Mouse (Mus musculus) cerebellum, adult 2 months (tissue): ENCODE data around the gene Actg1. TPM values are rescaled to one million over a fixed set of nuclear protein-coding genes. Genes with fewer than 3 reads are reported as not detected.
A peak's percentile ranks its signal among the peaks of the same experiment; 100 is the strongest.

ENCODE experiments used
- DNase-seq, 2 experiments: peaks; one replicate each; pipeline ENCODE4 v3.0.0; 2021
- H3K27ac ChIP-seq: fragments of 200-500 bp; 2 replicates; pipeline ENCODE4 v1.5.1; 2012; ENCODE audit warnings: low read length, control low read depth, inconsistent platforms; ENCODE audit not compliant: insufficient read depth
- H3K27me3 ChIP-seq: fragments of 200-500 bp; 2 replicates; pipeline ENCODE4 v1.6.1; 2012; ENCODE audit warnings: inconsistent platforms, mild to moderate bottlenecking, low read length, moderate library complexity; ENCODE audit not compliant: control insufficient read depth, insufficient read depth
- H3K4me1 ChIP-seq: fragments of 200-500 bp; 2 replicates; pipeline ENCODE4 v1.6.1; 2011; ENCODE audit warnings: low read length; ENCODE audit not compliant: control insufficient read depth, insufficient read depth
- H3K4me3 ChIP-seq: fragments of 200-500 bp; replicated peaks from 2 replicates; pipeline ENCODE3; 2011; ENCODE audit warnings: mild to moderate bottlenecking, low read depth, low read length, control low read depth; ENCODE audit not compliant: insufficient read depth
- CTCF ChIP-seq: fragments of 200-500 bp; IDR thresholded peaks from 2 replicates; pipeline ENCODE4 v1.5.1; 2011; ENCODE audit warnings: low read depth, mild to moderate bottlenecking, control low read depth, low read length, moderate library complexity, borderline replicate concordance; ENCODE audit not compliant: insufficient read depth
- POLR2A ChIP-seq: fragments of 200-500 bp; IDR thresholded peaks from 2 replicates; pipeline ENCODE4 v1.6.1; 2011; ENCODE audit warnings: low read length, control low read depth, borderline replicate concordance; ENCODE audit not compliant: insufficient read depth
- WGBS: fragments of 180-500 bp; shearing (Covaris S2); methylation state at CpG from one replicate; pipeline ENCODE4 v1.1.7; 2018; 5-methylcytosine and 5-hydroxymethylcytosine counted together
- polyA plus RNA-seq: library from polyadenylated mRNA; depleted of rRNA; stranded (reverse); fragments of >200 nt; gene quantifications from 2 replicates; pipeline ENCODE4 v1.2.3, GENCODE M21; 2012

The Actg1 gene
- polyA plus RNA-seq, 1 experiment: 834 TPM

DNA sequence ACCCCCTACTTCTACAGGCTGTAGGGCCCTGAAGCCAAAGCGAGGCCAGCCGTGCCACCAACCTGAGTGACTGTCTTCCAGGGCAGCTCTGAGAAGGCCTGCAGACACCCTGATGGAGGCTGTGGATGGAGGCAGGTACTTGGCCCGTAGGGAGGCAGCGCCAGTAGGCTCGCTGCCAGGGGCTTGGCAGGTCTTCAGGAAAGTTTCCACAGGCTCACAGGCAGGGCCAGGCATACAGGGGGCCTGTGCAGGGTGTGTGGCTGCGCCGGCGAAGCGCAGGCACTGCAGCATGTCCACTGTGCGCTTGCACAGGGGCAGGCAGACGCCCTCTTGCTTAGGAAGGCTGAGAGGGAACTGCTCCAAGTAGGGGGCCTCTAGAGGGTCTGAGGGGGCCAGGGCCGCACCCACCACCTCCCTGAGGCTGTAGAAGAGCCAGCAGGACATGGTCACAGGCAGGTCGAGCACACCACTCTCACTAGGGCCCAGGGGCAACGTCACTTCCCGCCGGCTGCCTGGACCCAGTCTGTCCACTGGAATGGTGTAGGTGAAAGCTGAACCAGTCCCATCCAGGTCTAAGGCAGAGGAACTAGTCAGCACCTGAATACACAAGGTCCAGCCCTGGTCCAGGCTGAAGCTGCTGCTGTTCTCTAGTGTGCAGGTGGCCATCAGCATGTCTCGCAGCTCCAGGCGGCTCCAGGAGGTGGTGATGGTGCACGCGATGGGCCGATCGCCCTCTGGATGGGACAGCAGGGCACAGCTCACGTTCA lies 25.7 kb upstream of the Actg1 start:
- Histone ChIP-seq H3K27me3 (no peaks in the 10 kb centered on the region), H3K4me3 (no peak overlapping the region), H3K4me1 (peaks cover 8% of the 10 kb centered on the region), H3K27ac (no peak overlapping the region)
- no peak for TF ChIP-seq CTCF
- no peak for TF ChIP-seq POLR2A
- DNase-seq: no peak
- 68% methylated on average over 23 of the region's 23 CpGs for WGBS

DNA sequence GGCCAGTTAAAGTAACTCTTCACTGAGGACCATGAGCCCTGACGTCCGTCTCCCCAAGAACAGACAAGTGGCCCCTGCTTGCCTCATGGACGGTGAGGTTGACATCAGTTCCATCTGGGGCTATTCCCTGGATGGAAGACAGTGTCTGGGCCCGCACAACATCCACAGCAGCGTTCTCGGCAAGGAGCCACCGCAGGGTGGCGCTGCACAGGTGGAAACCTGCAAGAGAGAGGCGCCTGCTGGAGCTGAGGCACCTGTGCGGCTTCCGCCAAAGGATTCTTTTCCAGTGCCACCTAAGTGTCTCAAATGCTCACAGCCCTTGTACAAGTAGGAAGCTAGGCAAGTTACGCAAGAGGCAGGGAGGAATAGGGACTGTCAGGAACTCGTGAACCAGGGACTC lies 24.7 kb upstream of the Actg1 start:
- Histone ChIP-seq H3K4me3 (no peak overlapping the region), H3K27me3 (no peaks in the 10 kb centered on the region), H3K27ac (no peak overlapping the region), H3K4me1 (peaks cover 7% of the 10 kb centered on the region)
- WGBS: 77% methylated on average over 13 of the region's 13 CpGs
- no peak for DNase-seq
- no peak for TF ChIP-seq POLR2A
- no peak for TF ChIP-seq CTCF

DNA sequence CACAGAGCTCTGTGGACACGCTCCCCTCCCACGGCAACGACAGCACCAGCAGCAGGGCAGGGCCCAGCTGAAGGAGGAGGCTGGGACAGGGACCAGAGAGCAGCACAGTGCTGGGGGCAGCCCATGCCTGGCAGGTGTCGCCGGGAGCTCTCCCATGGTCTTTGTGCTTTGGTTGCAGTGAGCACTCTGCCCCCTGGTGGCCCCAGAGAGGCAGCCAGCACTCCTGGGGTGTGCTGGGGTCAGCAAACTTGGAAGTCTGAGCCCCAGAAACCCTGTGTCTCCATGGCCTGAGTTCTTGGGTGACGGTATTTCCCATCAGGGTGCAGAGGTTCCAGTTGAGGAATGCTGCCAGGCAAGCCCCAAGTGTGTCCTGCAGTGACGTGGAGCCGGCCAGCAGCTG lies 21.3 kb upstream of the Actg1 start:
- no peaks in the 10 kb centered on the region for H3K4me1 ChIP-seq
- TF ChIP-seq POLR2A (no peak), CTCF (peak; percentile 48; the same call in 1 of the 2 replicates)
- 34% methylated on average over 8 of the region's 8 CpGs for WGBS
- H3K4me3 ChIP-seq: no peak overlapping the region
- no peaks in the 10 kb centered on the region for H3K27me3 ChIP-seq
- H3K27ac ChIP-seq: no peak overlapping the region
- DNase-seq: no peak

DNA sequence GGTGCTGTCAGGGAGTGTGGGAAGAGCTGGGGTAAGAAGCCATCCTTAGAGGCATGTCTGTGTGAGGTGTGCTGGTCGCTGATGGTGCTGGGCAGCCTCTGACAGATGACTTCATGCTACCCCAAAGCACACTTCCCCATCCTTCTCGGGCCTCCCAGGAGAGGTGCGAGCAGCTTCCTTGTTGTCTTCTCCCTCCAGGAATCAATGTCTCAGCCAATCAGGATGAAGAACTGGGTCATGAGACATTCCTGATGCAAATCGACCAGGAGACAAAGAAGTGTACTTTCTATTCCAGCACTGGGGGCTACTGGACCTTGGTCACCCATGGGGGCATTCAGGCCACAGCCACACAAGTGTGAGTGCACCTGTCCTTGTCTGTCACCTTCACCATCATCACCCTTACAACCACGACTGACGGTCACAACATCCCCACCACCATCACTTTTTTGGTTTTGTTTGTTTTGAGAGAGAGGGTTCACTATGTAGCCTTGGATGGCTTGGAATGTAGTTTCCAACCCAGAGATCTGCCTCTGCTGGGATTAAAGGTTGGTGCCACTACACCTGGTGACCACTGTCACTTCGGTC lies 18.2 kb upstream of the Actg1 start:
- Histone ChIP-seq H3K4me1 (no peaks in the 10 kb centered on the region), H3K27me3 (no peaks in the 10 kb centered on the region), H3K4me3 (no peak overlapping the region), H3K27ac (no peak overlapping the region)
- DNase-seq: no peak
- TF ChIP-seq POLR2A: no peak
- no peak for TF ChIP-seq CTCF
- WGBS: 47% methylated on average over 7 of the region's 7 CpGs

DNA sequence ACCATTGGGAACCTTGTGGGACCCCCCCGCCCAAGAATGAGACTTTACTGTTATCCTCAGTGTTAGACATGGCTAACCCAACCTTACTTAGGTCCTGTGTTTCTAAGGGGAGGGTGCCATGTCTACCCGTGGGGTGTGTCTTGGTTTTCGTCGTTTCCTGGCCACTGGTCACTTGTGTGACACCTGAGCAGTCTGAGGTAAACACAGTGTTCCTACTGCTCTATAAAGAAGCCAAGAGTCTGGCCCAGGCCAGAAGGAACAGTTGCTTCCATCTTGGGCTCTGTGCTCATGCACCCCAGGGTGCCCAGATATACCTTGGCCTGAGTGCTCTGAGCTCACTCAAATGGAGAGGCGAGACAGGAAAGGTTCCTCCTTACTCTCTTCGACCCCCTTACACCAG lies 14.5 kb upstream of the Actg1 start:
- Histone ChIP-seq H3K4me3 (no peak overlapping the region), H3K27ac (no peak overlapping the region), H3K27me3 (no peaks in the 10 kb centered on the region), H3K4me1 (peaks cover 19% of the 10 kb centered on the region)
- no peak for DNase-seq
- 86% methylated on average over 6 of the region's 6 CpGs for WGBS
- TF ChIP-seq POLR2A (no peak), CTCF (no peak)

DNA sequence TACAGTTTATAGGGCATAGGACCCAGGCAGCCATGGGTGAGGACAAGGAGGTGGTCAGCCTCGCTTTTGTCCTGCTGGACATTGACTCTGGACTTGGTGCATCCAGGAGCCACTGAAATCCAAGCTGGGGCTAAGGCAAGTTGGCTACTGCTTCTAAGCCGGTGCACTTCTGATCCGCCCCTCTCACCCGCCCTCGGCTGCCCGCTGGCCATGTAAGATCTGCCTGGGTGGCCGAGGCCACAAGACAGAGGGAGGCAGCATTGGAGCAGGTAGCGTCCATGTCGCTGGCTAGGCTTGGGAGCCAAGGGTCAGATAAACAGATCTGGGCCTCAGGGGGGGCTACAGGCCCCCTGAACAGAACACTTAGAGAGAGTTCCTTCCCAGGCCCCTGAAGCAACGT lies 13.0 kb upstream of the Actg1 start, which contains the start of gene Fscn2:
Gene Fscn2 (plus strand): TSS at position 240 of the 400 bp plus-strand sequence.
- no peaks in the 10 kb centered on the region for H3K27me3 ChIP-seq
- 67% methylated on average over 10 of the region's 10 CpGs for WGBS
- peaks cover 19% of the 10 kb centered on the region for H3K4me1 ChIP-seq
- no peak within 1 kb of the TSS for H3K4me3 ChIP-seq
- TF ChIP-seq POLR2A (no peak), CTCF (no peak)
- no peak for DNase-seq
- H3K27ac ChIP-seq: no peak within 1 kb of the TSS

DNA sequence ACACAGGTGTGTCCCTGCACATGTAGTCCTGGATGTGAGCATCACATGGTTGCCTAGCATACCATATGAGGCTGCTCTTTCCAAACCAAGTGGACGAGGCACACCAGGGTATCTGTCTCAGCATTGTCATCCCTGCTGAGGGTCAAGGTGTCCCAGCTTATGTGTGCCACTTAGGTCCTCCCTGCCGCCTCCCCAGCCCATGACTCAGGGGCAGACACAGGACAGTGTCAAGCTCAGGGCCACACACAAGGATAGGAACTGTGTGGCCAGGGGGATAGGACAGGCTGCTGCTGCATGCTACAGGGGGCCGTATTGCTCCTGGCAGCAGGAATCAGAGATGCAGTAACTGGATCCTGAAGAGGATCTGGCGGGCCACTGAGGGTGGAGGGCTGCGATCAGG lies 12.4 kb upstream of the Actg1 start:
- H3K27me3 ChIP-seq: no peaks in the 10 kb centered on the region
- 60% methylated on average over 5 of the region's 5 CpGs for WGBS
- no peak overlapping the region for H3K4me3 ChIP-seq
- no peak for DNase-seq
- TF ChIP-seq CTCF (no peak), POLR2A (no peak)
- peaks cover 19% of the 10 kb centered on the region for H3K4me1 ChIP-seq
- H3K27ac ChIP-seq: no peak overlapping the region

DNA sequence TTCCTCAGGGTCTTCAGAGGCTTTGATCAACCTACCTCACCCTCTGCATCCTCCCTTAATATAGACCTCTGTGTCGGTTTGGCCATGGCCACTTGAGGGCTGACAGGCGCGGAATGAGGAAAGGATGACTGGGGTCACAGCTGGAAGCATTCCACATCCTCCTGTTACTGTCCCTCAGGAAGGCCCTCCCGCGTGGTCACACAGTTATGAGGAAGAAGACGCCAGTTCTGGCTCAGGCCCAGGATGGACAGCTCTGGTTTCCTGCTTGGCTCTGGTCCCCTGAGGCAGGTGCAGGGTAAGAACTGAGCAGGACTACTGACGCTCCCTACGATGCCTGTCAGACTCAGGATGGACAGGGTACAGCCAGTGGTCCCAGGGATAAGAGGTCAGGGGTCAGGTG lies 11.7 kb upstream of the Actg1 start:
- Histone ChIP-seq H3K27me3 (no peaks in the 10 kb centered on the region), H3K4me1 (peaks cover 19% of the 10 kb centered on the region), H3K27ac (no peak overlapping the region), H3K4me3 (no peak overlapping the region)
- TF ChIP-seq POLR2A: no peak
- TF ChIP-seq CTCF: no peak
- 9% methylated on average over 8 of the region's 8 CpGs for WGBS
- peak in 1 of 2 experiments; percentile 49 for DNase-seq
